Mouse (Mus musculus): Measurements from ENCODE around the gene Prelp. TPM values are rescaled to one million over a fixed set of nuclear protein-coding genes. Genes with fewer than 3 reads are reported as not detected.

The Prelp gene
- polyA plus RNA-seq, 1 experiment, result 9.0 TPM

GRCm38 (mm10) chr1:133863257-133863997 is 57.8 kb downstream of the Prelp start:
- DNase-seq (ENCODE audit: extremely low spot score in 1 of 2, low spot score in 1 of 2), result peak in 1 of 2 experiments; percentile 43

GRCm38 (mm10) chr1:133861028-133861427 is 60.2 kb downstream of the Prelp start:
- no peak for DNase-seq (ENCODE audit: extremely low spot score in 1 of 2, low spot score in 1 of 2)

Other genes starting within 250 kb of the Prelp start
- 0.82 and 0.92 TPM in 2 replicates for gene Lax1, start 231.3 kb downstream of the Prelp start, polyA plus RNA-seq (2012; rRNA removed)
- 51.7 and 66.9 TPM in 2 replicates for gene Atp2b4, start 120.4 kb downstream of the Prelp start, polyA plus RNA-seq (2012; rRNA removed)
- 0.99 and 1.7 TPM in 2 replicates for gene Optc, start 13.4 kb downstream of the Prelp start, polyA plus RNA-seq (2012; rRNA removed)
- gene Fmod, start 115.8 kb upstream of the Prelp start, polyA plus RNA-seq (2012; rRNA removed), result 9.1 and 16.2 TPM in 2 replicates
- 18.8 and 32.5 TPM in 2 replicates for gene Btg2, start 157.7 kb upstream of the Prelp start, polyA plus RNA-seq (2012; rRNA removed)
- gene Chit1, start 189.8 kb upstream of the Prelp start, polyA plus RNA-seq (2012; rRNA removed), result 0.22 and 0.23 TPM in 2 replicates